Mouse (Mus musculus): ENCODE data around the gene Hist1h1d.

Hist1h1d gene

GRCm38 (mm10) chr13:23591886-23592285 is 38.8 kb downstream of the Hist1h1d start:
- peak; percentile 58 for DNase-seq (ENCODE audit: low read depth, low spot score)

GRCm38 (mm10) chr13:23592614-23593013 is 39.6 kb downstream of the Hist1h1d start:
- DNase-seq (ENCODE audit: low read depth, low spot score), result no peak

GRCm38 (mm10) chr13:23593051-23593770 is 40.1 kb downstream of the Hist1h1d start:
- no peak for DNase-seq (ENCODE audit: low read depth, low spot score)

- DNase-seq (ENCODE audit: low read depth, low spot score), result peak; percentile 38
These were observed 42.1 kb downstream of the Hist1h1d start for GRCm38 (mm10) chr13:23595185-23595584.

GRCm38 (mm10) chr13:23595622-23596372 is 42.7 kb downstream of the Hist1h1d start:
- DNase-seq (ENCODE audit: low read depth, low spot score), result peak; percentile 77

- peak; percentile 79 for DNase-seq (ENCODE audit: low read depth, low spot score)
These were observed 44.9 kb downstream of the Hist1h1d start for GRCm38 (mm10) chr13:23597957-23598356.

GRCm38 (mm10) chr13:23603182-23603699 is 50.2 kb downstream of the Hist1h1d start:
- DNase-seq (ENCODE audit: low read depth, low spot score), result no peak

GRCm38 (mm10) chr13:23604452-23604851 is 51.4 kb downstream of the Hist1h1d start:
- DNase-seq (ENCODE audit: low read depth, low spot score), result no peak

GRCm38 (mm10) chr13:23605052-23605451 is 52.0 kb downstream of the Hist1h1d start:
- DNase-seq (ENCODE audit: low read depth, low spot score), result no peak

GRCm38 (mm10) chr13:23609209-23609608 is 56.1 kb downstream of the Hist1h1d start:
- DNase-seq (ENCODE audit: low read depth, low spot score), result no peak

- no peak for DNase-seq (ENCODE audit: low read depth, low spot score)
These were observed 56.8 kb downstream of the Hist1h1d start for GRCm38 (mm10) chr13:23609844-23610243.

All from ES-CJ7 (cell line).